Mouse (Mus musculus) bone marrow macrophage, adult 2 months (primary cell): ENCODE measurements around the gene Krtcap2.

Experiments
- CTCF ChIP-seq: IDR thresholded peaks from 2 replicates; pipeline ENCODE4 v1.5.1; 2012; ENCODE audit warnings: low read depth, mild to moderate bottlenecking, low read length, moderate library complexity
- POLR2A ChIP-seq: IDR thresholded peaks from 2 replicates; pipeline ENCODE4 v1.6.1; 2012; ENCODE audit warnings: mild to moderate bottlenecking, low read depth, low read length, borderline replicate concordance

- no peak for TF ChIP-seq POLR2A
- no peak for TF ChIP-seq CTCF
These were observed 35.0 kb upstream of the Krtcap2 start for GRCm38 (mm10) chr3:89210731-89211130.
